Mouse (Mus musculus): ENCODE data around the gene Grwd1. TPM values are rescaled to one million over a fixed set of nuclear protein-coding genes. Genes with fewer than 3 reads are reported as not detected.

Gene Grwd1
- total RNA-seq, 2 experiments from 2014 or later = 27.1 to 36.0 TPM

Other genes starting within 250 kb of the Grwd1 start
- under 1 TPM in 1 of 2 experiments, not detected in 1; 0.33 TPM for gene Fgf21, start 215.5 kb downstream of the Grwd1 start, total RNA-seq (2021)
- not detected for gene Fut1, start 213.7 kb downstream of the Grwd1 start, total RNA-seq (2021)
- gene Izumo1, start 209.1 kb downstream of the Grwd1 start, total RNA-seq (2021) = under 1 TPM; 0.16 to 0.20 TPM
- gene Rasip1, start 203.5 kb downstream of the Grwd1 start, total RNA-seq (2021) = 10 to 100 TPM; 18.7 to 26.0 TPM
- gene Mamstr, start 191.0 kb downstream of the Grwd1 start, total RNA-seq (2021) = 10 to 100 TPM in 1 of 2 experiments, 1 to 10 TPM in 1; 3.0 to 11.0 TPM
- gene Fut2, start 164.6 kb downstream of the Grwd1 start, total RNA-seq (2021) = under 1 TPM in 1 of 2 experiments, not detected in 1; 0.17 TPM
- gene Ntn5, start 146.9 kb downstream of the Grwd1 start, total RNA-seq (2021) = under 1 TPM; 0.23 to 0.83 TPM
- gene Sec1, start 136.5 kb downstream of the Grwd1 start, total RNA-seq (2021) = under 1 TPM; 0.23 to 0.99 TPM
- gene Car11, start 131.1 kb downstream of the Grwd1 start, total RNA-seq (2021) = 10 to 100 TPM in 1 of 2 experiments, 1 to 10 TPM in 1; 8.6 to 10.2 TPM
- gene Dbp, start 125.9 kb downstream of the Grwd1 start, total RNA-seq (2021) = 100 to 1,000 TPM; 125 to 262 TPM
- 1,000 to 10,000 TPM; 1,050 to 1,062 TPM for gene Rpl18, start 115.5 kb downstream of the Grwd1 start, total RNA-seq (2021)
- gene Sphk2, start 112.9 kb downstream of the Grwd1 start, total RNA-seq (2021) = 10 to 100 TPM; 35.5 to 35.6 TPM
- gene Fam83e, start 109.7 kb downstream of the Grwd1 start, total RNA-seq (2021) = under 1 TPM; 0.36 to 0.46 TPM
- gene Spaca4, start 105.1 kb downstream of the Grwd1 start, total RNA-seq (2021) = not detected
- gene Lmtk3, start 47.2 kb downstream of the Grwd1 start, total RNA-seq (2021) = 1 to 10 TPM; 6.1 to 8.5 TPM
- 1 to 10 TPM; 1.1 to 1.4 TPM for gene Sult2b1, start 46.3 kb downstream of the Grwd1 start, total RNA-seq (2021)
- gene Cyth2, start 16.4 kb downstream of the Grwd1 start, total RNA-seq (2021) = 100 to 1,000 TPM; 121 to 125 TPM
- gene Kcnj14, start 6.2 kb downstream of the Grwd1 start, total RNA-seq (2021) = under 1 TPM; 0.16 to 0.53 TPM
- gene Kdelr1, start 41.8 kb upstream of the Grwd1 start, total RNA-seq (2021) = 100 to 1,000 TPM; 137 to 140 TPM
- gene Grin2d, start 47.4 kb upstream of the Grwd1 start, total RNA-seq (2021) = 1 to 10 TPM in 1 of 2 experiments, under 1 TPM in 1; 0.63 to 1.2 TPM
- under 1 TPM in 1 of 2 experiments, not detected in 1; 0.36 TPM for gene Syngr4, start 65.8 kb upstream of the Grwd1 start, total RNA-seq (2021)
- 10 to 100 TPM; 55.1 to 66.5 TPM for gene Tmem143, start 66.0 kb upstream of the Grwd1 start, total RNA-seq (2021)
- 100 to 1,000 TPM; 264 to 580 TPM for gene Emp3, start 90.5 kb upstream of the Grwd1 start, total RNA-seq (2021)
- 10 to 100 TPM; 31.8 to 38.9 TPM for gene Ccdc114, start 93.1 kb upstream of the Grwd1 start, total RNA-seq (2021)
- under 1 TPM in 1 of 2 experiments, not detected in 1; 0.60 TPM for gene Abcc6, start 199.4 kb upstream of the Grwd1 start, total RNA-seq (2021)
- 10 to 100 TPM; 67.8 to 69.6 TPM for gene Nomo1, start 202.8 kb upstream of the Grwd1 start, total RNA-seq (2021)

All from adrenal gland, postnatal 36 days (tissue).